Mouse (Mus musculus) adrenal gland, adult 2 months (tissue): ENCODE data around the gene Rapgef2. TPM values are rescaled to one million over a fixed set of nuclear protein-coding genes. Genes with fewer than 3 reads are reported as not detected.
"Not testable (repeated sequence)": the region's sequence is repeated elsewhere in the genome, so short reads cannot be mapped to it uniquely, and the experiment has no call there.

ENCODE experiments used
- DNase-seq: peaks from one replicate; pipeline ENCODE4 v3.0.0; 2021
- polyA plus RNA-seq: library from polyadenylated mRNA; depleted of rRNA; stranded (reverse); fragments of >200 nt; gene quantifications from 2 replicates; pipeline ENCODE4 v1.2.3, GENCODE M21; 2012
- total RNA-seq, 2 experiments: library from RNA; stranded (reverse); gene quantifications; 2 replicates each; pipeline ENCODE4 v1.2.3; 2021

Rapgef2 gene
- total and polyA plus RNA-seq, 3 experiments = 6.9 to 20.9 (median 20.6) TPM

DNA sequence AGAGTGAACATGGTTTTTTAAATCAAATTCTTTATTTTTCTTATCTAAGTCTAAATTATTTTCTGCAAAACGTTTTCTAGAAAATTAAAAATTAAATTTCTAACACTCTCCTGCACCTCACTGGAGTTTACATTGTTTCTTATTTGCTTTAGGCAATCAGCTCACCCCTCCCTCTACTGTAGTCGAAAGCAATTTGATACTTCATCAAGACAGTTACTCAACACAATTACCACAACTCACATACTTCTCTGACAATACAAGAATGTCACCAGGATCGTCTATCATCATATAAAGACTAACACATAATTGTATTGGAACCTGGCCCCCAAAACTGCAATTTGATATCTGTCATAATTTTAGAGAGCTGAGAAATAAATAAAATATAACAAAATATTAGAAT lies 51.8 kb downstream of the Rapgef2 start:
- no peak for DNase-seq

DNA sequence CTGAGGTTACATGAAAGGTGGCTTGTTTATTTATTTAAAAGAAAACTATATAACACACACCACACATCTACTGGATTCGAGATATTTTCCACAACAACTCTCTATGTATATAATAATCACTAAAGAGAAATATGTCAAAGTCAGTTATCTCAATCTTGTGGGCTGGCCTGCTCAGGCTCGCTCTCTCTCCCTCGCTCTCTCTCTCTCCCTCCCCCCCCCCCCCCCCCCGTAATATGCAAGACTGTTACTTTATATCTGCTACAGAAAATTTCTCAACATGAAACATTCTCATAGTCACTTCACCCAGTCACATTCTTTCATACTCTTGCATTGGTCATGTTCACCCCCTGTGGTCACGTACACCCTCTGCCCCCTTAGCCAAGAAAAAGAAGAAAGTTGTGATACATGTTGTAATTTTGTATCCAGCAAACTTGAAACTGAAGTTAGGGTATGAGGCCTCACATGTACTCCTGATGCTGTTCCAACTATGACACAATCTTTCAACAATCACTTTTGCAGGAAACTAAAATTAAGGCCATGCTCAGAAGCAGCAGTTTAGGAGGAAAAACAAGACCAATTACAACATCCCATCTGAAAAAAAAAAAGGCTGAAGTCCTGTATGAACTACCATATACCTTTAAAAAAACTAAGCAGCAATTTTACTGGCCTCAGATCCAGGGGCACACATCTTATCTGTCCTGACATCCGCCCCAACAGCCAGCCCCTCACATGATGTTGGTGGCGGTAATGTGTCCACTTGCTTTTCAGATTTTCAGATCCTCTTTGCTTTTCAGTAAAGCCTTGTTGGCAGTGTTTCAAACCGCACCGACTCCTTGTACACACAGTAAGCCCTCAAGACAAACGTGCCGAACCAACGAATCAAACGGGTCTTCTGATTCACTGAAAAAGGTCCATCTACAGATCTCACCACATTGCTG lies 52.6 kb downstream of the Rapgef2 start:
- no peak for DNase-seq

DNA sequence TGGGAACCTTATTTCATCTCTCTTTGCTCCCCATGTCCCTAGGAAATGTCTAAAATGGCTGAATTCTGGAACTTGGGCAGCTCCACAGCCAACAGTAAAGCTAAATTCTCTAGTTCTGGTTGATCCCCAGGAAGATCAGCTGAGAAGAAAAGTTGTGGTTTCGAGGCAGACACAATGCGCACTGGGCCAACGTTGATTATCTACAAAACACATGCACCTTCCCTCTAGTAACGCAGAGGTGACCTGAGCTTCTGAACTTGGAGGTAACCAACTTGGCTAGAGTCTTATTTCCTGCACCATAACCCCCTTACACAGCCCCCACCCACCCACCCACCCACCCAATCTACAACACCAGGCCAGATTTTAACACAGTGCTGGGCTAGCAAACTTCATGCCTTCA lies 55.6 kb downstream of the Rapgef2 start:
- no peak for DNase-seq

DNA sequence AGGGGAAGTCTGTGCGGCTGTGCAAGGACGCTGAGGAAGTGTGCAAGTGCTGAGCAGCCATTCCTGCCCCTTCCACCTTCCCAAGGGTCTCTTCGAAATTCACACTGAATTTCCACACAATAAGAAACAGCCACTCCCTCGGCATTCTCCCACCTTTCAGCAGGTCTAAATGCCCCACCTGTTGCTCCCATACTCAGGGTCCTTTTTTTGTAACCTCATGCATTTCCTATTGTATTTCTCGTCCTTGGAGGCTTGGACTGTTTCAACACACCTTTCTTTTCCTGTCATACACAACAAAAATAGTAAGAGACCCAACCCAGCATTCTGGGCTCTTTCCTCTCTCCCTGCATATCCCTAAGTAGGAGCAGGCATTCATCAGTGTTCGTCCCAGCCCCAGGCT lies 56.8 kb downstream of the Rapgef2 start:
- DNase-seq = no peak

DNA sequence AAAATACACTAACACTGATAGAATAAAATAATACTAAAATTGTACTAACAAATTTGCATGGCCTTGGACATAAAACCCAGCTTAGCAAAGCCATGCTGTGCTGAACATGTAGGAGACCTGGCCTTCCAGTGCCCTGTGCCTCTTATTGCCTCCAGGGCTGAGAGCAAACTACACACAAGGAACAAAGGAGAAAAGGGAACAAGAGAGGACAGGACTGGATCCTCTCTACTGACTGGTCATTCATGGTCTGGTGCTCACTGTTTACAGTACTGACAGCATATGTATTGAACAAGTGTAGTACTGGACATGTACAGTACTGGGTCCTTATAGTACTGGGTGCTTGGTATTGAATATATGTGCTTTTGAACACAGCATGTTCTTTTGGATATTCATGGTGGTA lies 58.0 kb downstream of the Rapgef2 start:
- no peak for DNase-seq

DNA sequence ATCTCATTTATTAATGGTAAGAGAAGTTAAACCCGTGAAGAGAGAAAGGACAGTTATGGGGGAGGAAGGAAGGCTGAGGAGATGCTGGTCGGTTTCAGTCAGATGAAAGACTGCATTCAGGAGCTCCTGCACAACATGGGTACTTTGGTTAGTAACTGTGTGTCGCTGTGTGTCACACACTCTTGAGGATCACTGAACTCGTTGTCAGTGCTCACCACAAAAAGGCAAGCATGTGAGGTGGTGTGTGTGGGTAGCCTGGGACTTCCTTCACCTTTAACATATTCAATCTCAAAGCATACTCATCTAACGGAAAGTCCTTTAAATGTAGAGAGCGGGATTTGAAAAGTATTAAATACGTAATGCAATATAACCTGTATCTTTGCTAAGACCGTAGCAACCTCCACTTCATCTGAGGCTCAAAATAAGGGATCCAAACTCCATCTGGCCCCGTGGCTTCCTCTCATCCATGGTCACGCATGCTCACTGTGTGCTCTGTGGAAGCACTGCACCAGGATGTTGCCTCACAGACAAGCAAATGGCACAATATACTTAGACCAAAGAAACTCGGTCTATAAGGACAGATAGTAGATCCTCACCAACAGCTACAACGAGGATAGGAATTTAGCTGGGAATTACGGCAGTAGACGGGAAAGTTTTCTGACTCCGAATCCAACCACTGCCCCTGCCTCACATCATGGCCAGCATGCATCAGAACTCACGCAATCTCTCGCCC lies 58.8 kb downstream of the Rapgef2 start:
- DNase-seq = no peak

DNA sequence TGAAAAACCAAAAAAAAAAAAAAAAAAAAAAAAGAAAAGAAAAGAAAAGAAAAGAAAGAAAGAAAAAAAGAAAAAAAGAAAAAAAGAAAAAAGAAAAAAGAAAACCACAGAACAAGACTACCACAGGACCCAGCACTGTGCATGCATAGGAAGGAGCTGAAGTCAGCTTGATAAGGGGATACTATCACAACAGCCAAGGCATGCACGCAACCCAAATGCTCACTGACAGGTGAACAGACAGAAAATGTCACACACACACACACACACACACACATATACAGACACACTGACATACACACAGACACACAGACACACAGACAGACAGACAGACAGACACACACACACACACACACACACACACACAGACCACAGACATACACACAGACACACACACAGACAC lies 59.5 kb downstream of the Rapgef2 start:
- DNase-seq = not testable (repeated sequence)

DNA sequence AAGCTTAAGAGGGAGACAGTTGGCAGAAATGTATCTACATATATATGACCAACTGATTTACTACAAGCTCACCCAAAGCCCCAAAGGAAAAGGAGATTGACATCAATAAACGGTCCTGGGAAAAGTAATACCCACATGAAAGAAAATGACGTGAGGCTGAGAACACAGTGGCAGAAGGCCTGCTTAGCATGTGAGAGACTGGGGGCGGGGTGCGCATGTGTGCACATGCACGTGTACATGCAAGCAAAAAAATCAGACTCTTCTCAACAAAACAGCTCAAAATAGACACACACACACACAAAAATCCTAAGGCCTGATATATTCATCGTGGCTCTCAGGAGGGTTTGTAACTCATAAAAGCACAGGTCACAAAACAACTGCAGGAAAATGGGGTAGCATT lies 60.4 kb downstream of the Rapgef2 start:
- no peak for DNase-seq

DNA sequence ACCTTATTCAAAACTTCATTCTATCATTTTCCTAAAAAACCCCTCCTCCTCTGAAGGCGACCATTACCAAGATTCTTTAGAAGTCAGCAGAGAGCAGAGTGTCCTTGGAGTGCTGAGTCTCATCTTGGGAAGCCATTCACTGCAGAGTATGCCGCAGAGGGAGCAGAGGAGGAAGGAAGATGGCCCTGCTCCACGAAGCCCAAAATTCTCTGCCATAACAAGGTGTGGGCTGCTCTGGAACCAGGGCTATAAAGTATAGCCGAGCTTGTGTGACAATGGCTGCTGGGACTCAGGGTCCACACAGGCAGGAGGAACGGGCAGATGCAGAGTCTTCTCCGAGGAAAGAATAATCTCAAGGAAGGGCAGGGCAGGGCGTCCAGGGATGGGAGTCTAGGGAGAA lies 62.0 kb downstream of the Rapgef2 start:
- DNase-seq = no peak

DNA sequence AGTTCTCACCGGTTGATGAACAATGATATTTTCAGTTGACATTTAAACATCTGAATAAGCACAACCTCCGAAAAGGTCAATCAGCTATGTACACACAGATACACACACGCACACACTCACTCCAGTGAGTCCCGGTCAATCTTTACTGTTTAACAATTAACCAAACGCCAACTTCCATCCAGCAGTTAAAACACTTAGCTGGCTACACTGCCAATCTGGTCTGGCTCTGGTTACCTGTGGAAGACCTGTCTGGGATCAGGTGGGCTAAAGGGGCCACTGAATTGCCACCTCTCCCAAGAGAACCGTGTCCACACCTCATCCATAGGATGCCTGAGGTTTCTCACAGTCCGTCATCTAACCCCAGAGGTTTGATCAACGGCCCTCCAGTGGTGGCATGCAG lies 63.0 kb downstream of the Rapgef2 start:
- DNase-seq = no peak

DNA sequence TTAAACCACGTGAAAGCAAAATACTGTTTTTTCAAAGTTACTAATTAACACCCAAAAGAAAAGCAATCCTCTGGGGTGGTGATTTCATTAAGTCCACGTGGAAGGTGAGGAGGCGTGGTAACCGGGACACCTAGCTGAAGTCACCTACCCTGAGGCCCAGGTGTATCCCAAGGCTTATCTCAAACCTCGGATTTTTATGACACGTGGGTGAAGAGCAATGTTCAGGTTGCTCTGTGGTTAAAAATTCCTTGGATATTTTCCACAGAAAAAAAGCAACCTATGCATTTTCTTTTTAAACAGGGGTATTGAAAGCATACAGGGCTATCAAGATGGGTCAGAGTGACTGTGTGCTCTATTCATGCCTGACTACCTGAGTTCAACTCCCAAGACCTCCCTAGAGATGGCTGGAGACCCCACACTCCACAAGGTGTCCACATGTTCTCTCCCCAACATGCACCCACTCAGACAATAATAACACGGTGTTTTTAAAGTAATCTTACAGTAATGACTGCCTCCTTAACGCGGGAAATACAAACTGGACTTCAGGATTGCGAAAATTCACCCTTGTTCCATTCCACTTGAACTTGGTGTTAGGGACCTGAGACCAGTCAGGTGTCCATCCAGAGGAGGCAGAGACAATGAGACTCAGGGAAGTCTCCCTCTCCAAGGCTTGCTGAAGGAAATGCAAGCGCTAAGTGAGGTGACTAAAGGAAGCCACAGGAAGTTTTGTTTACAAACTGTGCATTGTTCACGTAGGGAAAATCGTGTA lies 63.9 kb downstream of the Rapgef2 start:
- DNase-seq = no peak

DNA sequence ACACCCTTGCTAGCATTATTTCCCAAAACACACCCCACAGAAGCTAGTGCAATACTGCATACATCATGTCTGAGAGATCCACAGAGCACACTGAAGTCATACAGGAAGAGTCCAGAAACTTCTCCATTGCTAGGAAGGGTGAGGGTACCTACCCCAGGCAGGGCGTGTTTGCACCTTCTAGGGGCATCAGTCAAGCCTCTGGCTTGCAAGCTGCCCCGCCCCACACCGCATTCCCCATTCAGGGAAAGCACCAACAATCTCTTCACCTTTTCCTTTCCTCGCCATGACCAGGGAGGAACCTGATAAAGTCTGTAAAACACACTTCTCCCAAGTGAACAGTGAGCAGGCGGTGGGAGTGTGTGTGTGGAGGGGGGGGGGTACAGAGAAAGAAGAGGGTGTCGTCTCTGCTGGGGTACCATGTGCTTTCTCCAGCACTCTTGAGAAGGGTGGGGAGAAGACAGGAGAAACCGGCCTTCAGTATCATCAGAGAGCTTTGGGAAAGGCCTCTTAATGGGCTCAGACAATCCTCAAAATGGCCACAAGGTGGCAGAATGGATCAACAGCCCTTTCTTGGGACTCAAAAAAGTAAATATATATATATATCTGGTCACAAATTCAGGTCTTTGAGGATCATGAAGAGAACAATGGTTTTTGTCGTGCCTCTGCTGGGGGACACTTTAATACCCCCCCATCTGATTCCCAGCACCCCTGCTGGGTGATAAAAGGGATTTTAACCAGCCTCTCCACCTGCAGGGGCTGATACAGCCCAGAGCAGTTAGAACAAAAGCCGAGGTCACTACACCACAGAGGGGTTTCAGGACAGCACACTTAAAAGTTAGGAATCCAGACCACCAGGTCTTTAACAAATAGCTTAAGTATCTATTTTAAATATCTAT lies 64.8 kb downstream of the Rapgef2 start:
- DNase-seq = peak; percentile 54

DNA sequence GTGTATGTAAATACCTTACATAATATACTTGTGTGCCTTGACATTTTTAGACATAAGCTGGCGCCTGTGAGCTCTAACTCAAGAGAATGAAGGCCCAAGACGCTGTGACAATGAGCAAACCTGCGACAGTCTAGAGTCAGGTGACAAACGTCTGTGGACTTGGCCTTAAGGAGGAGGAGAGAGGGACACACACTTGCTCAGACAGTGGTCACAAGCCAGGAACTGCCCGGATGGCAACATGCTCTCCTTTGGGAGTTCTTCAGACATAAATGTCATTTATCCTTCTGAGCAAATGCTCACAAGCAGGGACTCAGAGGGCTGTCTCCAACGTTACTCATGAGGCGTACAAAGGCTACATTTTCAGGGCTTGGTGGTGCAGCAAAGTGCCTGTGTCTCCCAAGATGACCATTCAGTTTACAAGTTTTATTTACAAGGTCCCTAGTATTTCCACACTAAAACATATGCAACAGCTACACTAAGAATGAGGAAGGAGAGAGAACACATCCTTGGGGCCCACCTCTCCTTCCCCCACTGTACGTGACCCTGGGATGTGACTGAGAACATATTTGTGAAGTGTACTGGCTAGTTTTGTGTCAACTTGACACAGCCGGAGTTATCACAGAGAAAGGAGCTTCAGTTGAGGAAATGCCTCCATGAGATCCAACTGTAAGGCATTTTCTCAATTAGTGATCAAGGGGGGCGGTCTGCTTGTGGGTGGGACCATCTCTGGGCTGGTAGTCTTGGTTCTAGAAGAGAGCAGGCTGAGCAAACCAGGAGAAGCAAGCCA lies 67.0 kb downstream of the Rapgef2 start:
- DNase-seq = no peak

DNA sequence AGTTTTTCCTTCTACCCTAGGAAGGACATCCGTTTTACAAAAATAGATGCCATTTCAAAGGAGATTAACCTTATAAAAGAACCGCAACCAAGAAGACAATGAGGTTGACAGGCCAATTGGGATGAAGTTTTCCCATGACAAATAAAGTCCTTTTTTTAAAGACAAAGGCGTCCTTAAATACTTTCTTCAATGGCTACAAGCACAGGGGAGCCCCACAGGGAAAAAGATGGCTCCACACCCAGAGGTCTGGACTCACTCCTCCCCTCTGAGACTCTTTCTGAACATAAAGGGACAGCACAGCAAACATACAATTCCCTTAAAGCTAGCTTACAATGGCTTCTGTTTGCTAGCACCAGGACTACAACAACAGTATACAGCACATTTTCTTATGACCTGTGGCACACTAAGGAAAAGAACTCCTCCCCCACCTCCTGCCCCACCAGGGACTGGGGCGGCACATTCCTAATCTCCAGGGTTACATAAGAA lies 67.7 kb downstream of the Rapgef2 start:
- DNase-seq = no peak

DNA sequence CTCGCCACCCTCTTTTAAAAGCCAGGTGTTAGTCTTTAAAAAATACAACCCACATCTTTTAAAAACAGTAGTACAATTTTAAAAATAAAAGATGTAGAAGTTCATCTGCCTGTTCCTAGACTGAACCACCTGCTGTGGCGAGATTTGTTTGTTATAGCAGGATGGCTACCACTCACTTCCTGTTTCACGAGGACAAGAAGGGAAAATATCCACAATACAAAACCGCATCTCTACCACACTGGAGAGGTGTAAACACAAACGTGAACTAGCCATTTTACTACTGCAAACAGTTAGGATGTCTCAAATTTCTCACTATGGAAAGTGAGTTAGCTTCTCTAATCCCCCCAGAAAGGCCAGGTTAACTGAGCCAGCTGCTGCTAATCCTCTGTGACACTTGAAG lies 76.1 kb downstream of the Rapgef2 start:
- DNase-seq = no peak

DNA sequence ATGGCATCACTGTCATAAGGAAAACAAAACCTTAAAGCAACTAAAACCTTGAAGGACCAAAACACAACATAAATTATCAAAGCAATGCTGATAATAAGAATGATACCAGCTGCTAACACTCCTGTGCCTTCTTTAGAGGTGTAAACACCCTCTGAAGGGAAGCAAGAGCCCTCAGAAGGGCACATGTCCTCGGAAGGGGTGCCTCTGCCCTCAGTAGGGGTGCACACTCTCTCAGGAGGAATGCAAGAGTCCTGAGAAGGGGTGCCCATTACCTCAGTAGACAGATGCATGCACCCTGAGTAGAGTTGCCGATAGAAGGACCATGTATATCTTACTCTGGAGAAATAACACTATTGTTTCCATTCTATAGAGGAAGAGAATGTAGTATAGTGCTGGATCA lies 79.1 kb downstream of the Rapgef2 start:
- no peak for DNase-seq

DNA sequence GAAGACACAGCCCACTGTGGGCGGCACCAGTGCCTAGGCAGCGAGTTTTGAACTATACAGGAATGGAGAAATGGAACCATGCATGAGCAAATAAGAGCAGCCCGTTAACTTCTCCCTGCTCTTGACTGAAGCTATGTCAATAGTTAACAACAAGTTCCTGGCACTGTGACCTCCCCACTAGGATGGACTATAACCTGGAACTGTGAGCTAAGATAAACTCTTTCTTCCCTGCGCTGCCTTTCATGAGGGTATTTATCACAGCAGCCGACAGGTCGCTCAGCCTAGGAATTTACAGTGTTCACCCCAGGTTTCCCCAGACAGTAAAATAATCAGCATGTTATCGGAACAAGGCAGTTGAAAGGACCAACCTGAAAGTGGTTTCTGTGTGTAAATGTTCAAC lies 79.8 kb downstream of the Rapgef2 start:
- no peak for DNase-seq

DNA sequence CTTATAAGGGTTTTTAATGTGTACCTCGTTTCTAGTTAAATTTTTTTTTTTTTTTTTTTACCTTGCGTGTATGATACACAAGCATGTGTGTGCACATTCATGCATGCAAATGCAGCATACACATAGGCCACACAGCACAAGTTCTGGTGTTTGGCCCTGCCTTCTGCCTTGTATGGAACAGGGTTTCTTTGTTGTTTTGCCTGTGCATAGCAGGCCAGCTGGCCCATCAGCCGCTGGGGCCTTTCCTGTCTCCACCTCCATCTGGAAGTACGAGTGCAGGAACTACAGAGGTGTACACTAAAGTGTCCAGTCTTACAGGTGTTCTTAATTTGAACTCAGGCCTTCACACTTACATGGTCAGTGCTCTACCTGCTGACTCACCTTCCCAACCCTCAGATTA lies 80.3 kb downstream of the Rapgef2 start:
- no peak for DNase-seq

DNA sequence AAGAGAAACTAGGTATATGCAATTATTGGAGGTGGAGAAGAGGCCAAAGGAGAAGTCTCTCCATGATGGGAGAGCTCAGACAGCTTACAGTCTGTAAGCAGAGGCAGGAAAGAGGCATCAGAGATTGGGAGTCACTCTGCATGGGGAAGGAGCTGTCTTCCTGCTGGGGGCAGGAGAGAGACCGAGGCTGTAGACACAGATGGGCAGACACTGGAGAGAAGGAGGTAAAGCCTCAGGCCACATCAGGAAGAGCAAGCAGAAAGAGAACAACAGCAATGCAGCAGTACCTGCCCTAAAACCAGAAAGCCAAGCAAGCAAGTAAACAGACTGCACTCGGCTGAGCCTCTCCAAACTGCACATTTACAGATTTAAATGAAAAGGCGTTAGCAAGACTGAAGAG lies 81.2 kb downstream of the Rapgef2 start:
- DNase-seq = no peak

DNA sequence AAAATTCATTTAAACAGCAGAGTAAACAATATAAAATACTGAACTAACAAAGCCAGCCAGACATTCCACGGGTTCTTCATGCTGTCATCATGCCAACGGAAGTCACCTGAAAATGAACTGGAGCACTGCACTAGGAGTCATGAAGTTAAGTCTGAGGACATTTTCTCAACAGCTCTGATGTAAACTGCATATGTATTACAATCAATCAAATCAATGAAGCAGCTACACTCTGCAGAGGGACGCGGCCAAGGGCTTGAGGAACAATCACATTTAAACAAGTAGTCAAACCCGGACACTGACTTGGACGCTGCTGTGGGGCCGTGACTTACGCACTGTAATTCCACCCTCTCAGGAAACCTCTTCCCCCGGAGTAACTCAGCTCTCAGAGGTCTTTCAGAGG lies 82.1 kb downstream of the Rapgef2 start:
- DNase-seq = no peak

DNA sequence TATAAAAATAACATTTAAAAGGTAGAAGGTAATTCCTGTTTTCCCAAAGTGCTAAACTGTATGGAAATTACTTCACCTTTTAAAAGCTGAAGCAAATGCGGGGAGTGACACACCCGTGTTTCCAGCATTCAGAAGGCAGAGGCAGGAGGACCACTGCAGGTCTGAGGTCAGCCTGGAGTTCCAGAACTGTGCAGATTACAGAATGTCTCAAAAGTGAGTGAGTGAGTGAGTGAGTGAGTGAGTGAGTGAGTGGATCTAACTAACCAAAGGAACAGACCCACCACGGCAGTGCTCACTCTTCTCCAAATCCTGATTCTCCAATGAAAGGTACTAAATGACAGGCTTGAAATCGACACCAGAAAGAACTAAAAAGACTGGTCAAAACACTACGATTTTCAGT lies 82.5 kb downstream of the Rapgef2 start:
- DNase-seq = no peak
